Mouse (Mus musculus) myocyte (in vitro differentiated cells): Measurements from ENCODE around the gene Sprn. TPM values are rescaled to one million over a fixed set of nuclear protein-coding genes. Genes with fewer than 3 reads are reported as not detected.

ENCODE experiments used
- H3K27me3 ChIP-seq: one replicate; pipeline ENCODE4 v1.6.1; 2011; ENCODE audit not compliant: control insufficient read depth, insufficient read depth, insufficient read length
- H3K36me3 ChIP-seq: one replicate; pipeline ENCODE4 v1.6.1; 2011; ENCODE audit not compliant: control insufficient read depth, insufficient read depth
- H3K4me2 ChIP-seq: one replicate; pipeline ENCODE4 v1.6.1; 2011; ENCODE audit warnings: low read depth, control low read depth
- H3K4me3 ChIP-seq: one replicate; pipeline ENCODE4 v1.5.1; 2011; ENCODE audit warnings: mild to moderate bottlenecking, control low read depth, moderate library complexity
- H3K79me2 ChIP-seq: one replicate; pipeline ENCODE4 v1.6.1; 2011; ENCODE audit not compliant: control insufficient read depth, insufficient read depth
- H3ac ChIP-seq: one replicate; pipeline ENCODE4 v1.6.1; 2011; ENCODE audit not compliant: control insufficient read depth, insufficient read length
- CEBPB ChIP-seq: IDR thresholded peaks from 2 replicates; pipeline ENCODE4 v1.6.1; 2011; ENCODE audit warnings: mild to moderate bottlenecking, moderate library complexity; ENCODE audit not compliant: poor library complexity, insufficient read depth, severe bottlenecking
- E2F4 ChIP-seq: IDR thresholded peaks from one replicate; pipeline ENCODE4 v1.6.1; 2011; ENCODE audit warnings: mild to moderate bottlenecking, control low read depth, moderate library complexity; ENCODE audit not compliant: insufficient read depth
- MAX ChIP-seq: IDR thresholded peaks from one replicate; pipeline ENCODE4 v1.6.1; 2011; ENCODE audit warnings: low read depth, mild to moderate bottlenecking, control low read depth
- MYOD1 ChIP-seq, 3 experiments: IDR thresholded peaks; one replicate each; pipeline ENCODE4 v1.6.1; 2011; ENCODE audit warnings: control low read depth in 2 of 3, low read depth in 2 of 3, mild to moderate bottlenecking in 2 of 3, moderate library complexity in 1 of 3; ENCODE audit not compliant: insufficient read length in 2 of 3, control insufficient read depth in 1 of 3
- MYOG ChIP-seq, 3 experiments: IDR thresholded peaks; one replicate each; pipeline ENCODE4 v1.6.1; 2011; ENCODE audit warnings: control low read depth in 2 of 3, low read depth in 2 of 3, mild to moderate bottlenecking in 2 of 3; ENCODE audit not compliant: insufficient read length in 2 of 3, control insufficient read depth in 1 of 3, insufficient read depth in 1 of 3
- POLR2A ChIP-seq: IDR thresholded peaks from one replicate; pipeline ENCODE4 v1.6.1; 2011; ENCODE audit warnings: low read depth, mild to moderate bottlenecking, control low read depth, moderate library complexity; ENCODE audit not compliant: insufficient read length
- POLR2AphosphoS2 ChIP-seq: IDR thresholded peaks from one replicate; pipeline ENCODE4 v1.6.1; 2011; ENCODE audit warnings: low read depth, control low read depth; ENCODE audit not compliant: insufficient read length
- REST ChIP-seq: IDR thresholded peaks from one replicate; pipeline ENCODE4 v1.6.1; 2011; ENCODE audit warnings: mild to moderate bottlenecking, control low read depth, moderate library complexity; ENCODE audit not compliant: insufficient read depth, insufficient read length
- SRF ChIP-seq: IDR thresholded peaks from one replicate; pipeline ENCODE4 v1.6.1; 2011; ENCODE audit warnings: low read depth; ENCODE audit not compliant: control insufficient read depth, insufficient read length
- TCF12 ChIP-seq: IDR thresholded peaks from one replicate; pipeline ENCODE4 v1.6.1; 2011; ENCODE audit warnings: mild to moderate bottlenecking, control low read depth; ENCODE audit not compliant: poor library complexity, insufficient read depth, severe bottlenecking
- TCF3 ChIP-seq: IDR thresholded peaks from one replicate; pipeline ENCODE4 v1.6.1; 2011; ENCODE audit warnings: low read depth, control low read depth; ENCODE audit not compliant: insufficient read length
- USF1 ChIP-seq: IDR thresholded peaks from one replicate; pipeline ENCODE4 v1.6.1; 2011; ENCODE audit warnings: low read depth, mild to moderate bottlenecking, control low read depth, moderate library complexity
- polyA plus RNA-seq: library from polyadenylated mRNA; unstranded; fragments of >200 nt; fragmentation: generic; extraction: Trizol; gene quantifications from one replicate; pipeline ENCODE4 v1.2.1, GENCODE M21; 2012; ENCODE audit warnings: missing spikeins

The Sprn gene
- polyA plus RNA-seq, 1 experiment = not detected

- no peak overlapping the region for H3ac ChIP-seq
- TF ChIP-seq POLR2A = no peak
- no peak for TF ChIP-seq REST
- TF ChIP-seq USF1 = no peak
- no peak for TF ChIP-seq E2F4
- TF ChIP-seq TCF3 = no peak
- TF ChIP-seq SRF = no peak
- no peak for TF ChIP-seq MAX
- TF ChIP-seq POLR2AphosphoS2 = no peak
- H3K79me2 ChIP-seq = no peaks in the 10 kb centered on the region
- H3K4me3 ChIP-seq = no peak overlapping the region
- no peaks in the 10 kb centered on the region for H3K27me3 ChIP-seq
- H3K4me2 ChIP-seq = no peak overlapping the region
- no peaks in the 10 kb centered on the region for H3K36me3 ChIP-seq
These were observed 38.2 kb upstream of the Sprn start for GRCm38 (mm10) chr7:140192851-140193250.

DNA sequence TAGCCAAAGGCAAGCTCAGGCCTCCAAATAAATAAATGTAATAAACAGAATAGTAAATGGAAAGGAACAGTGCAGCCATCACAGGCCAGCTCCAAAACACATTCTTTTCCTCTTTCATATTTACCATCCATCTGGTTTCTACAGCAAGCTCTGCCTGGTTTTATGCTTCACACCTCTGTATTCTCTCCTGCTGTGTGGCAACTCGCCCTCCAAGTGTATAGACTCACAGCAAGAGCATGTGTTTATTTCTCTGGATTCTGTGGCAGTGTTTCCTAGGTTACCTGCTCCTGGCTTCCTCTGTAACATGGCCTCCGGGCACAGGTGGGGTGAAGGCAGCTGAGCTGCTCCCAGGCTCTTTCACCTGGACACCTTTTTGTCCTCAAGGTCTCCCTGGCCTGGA, 37.8 kb upstream of the Sprn start:
- H3K4me3 ChIP-seq = no peak overlapping the region
- H3K4me2 ChIP-seq = no peak overlapping the region
- no peaks in the 10 kb centered on the region for H3K79me2 ChIP-seq
- no peaks in the 10 kb centered on the region for H3K27me3 ChIP-seq
- H3ac ChIP-seq = no peak overlapping the region
- H3K36me3 ChIP-seq = no peaks in the 10 kb centered on the region
- TF ChIP-seq MYOG (IDR thresholded peaks at IDR 0.05; ENCODE audit: control insufficient read depth in 1 of 3, insufficient read depth in 1 of 3, insufficient read length in 2 of 3, low read depth in 2 of 3) (no peak), E2F4 (no peak), TCF3 (no peak), MAX (no peak), REST (no peak), POLR2A (no peak), POLR2AphosphoS2 (no peak), MYOD1 (IDR thresholded peaks at IDR 0.05; ENCODE audit: control insufficient read depth in 1 of 3, insufficient read length in 2 of 3, low read depth in 2 of 3) (no peak), CEBPB (no peak), TCF12 (no peak), SRF (no peak), USF1 (no peak)

GRCm38 (mm10) chr7:140190435-140190834, 35.8 kb upstream of the Sprn start:
- no peaks in the 10 kb centered on the region for H3K36me3 ChIP-seq
- no peak overlapping the region for H3ac ChIP-seq
- H3K79me2 ChIP-seq = no peaks in the 10 kb centered on the region
- TF ChIP-seq MYOD1 (IDR thresholded peaks at IDR 0.05; ENCODE audit: control insufficient read depth in 1 of 3, insufficient read length in 2 of 3, low read depth in 2 of 3) (no peak), TCF3 (no peak), SRF (no peak), POLR2A (no peak), E2F4 (no peak), USF1 (no peak), REST (no peak)
- H3K4me3 ChIP-seq = no peak overlapping the region
- H3K4me2 ChIP-seq = no peak overlapping the region
- no peaks in the 10 kb centered on the region for H3K27me3 ChIP-seq

DNA sequence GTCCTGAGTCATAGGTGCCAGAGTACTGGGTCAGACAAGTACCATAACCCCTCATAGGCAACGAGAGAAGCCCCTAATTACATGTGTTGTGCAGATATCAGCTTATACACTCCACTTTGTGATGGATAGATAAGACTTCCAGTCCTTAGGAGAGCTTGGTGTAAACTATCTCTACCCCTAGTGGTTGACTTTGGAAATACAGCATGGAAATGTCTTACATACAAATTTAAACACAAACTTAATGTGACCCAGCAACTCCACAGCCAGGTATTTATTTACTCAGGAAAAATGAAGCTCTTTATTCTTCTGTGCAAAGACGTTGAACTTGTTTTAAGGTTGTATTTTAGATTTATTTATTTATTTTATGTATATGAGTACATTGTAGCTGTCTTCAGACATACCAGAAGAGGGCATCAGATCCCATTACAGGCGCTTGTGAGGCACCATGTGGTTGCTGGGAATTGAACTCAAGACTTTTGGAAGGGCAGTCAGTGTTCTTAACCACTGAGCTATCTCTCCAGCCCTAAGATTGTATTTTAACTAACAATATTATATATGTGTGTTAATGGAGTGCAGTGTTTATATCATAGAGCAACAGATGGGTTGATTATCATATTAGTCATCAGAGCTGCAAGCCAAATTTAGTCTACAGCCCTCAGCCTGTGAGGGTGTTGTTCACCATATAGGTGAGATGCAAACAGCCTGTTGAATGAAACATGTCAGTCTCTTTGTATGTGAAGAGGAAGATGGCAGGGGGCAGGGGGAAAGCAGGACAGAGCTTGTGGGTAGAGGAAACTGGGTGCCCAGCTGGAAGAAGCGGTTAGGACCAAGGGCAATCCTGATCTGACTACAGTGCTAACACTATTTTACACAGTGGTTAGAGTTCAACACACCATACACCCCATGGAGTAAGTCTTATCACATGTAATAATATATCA, 34.0 kb upstream of the Sprn start:
- no peak overlapping the region for H3K4me3 ChIP-seq
- no peak overlapping the region for H3K4me2 ChIP-seq
- no peak for TF ChIP-seq SRF
- no peak for TF ChIP-seq TCF3
- no peak for TF ChIP-seq CEBPB
- TF ChIP-seq POLR2A = no peak

GRCm38 (mm10) chr7:140187721-140188390, 33.2 kb upstream of the Sprn start:
- TF ChIP-seq USF1 (no peak), CEBPB (no peak), POLR2AphosphoS2 (no peak), MYOD1 (IDR thresholded peaks at IDR 0.05; ENCODE audit: control insufficient read depth in 1 of 3, insufficient read length in 2 of 3, low read depth in 2 of 3) (no peak)
- Histone ChIP-seq H3ac (no peak overlapping the region), H3K36me3 (no peaks in the 10 kb centered on the region), H3K79me2 (no peaks in the 10 kb centered on the region), H3K4me2 (no peak overlapping the region), H3K27me3 (no peaks in the 10 kb centered on the region), H3K4me3 (no peak overlapping the region)

More for the DNA sequence above, 34.0 kb upstream of the Sprn start:
- no peaks in the 10 kb centered on the region for H3K79me2 ChIP-seq
- no peaks in the 10 kb centered on the region for H3K27me3 ChIP-seq
- H3K36me3 ChIP-seq = no peaks in the 10 kb centered on the region
- no peak overlapping the region for H3ac ChIP-seq
